Mouse (Mus musculus) forebrain, embryonic 14.5 days (tissue): ENCODE measurements at regions not wholly inside any gene's neighbourhood (a gene's known extent, or its start where the extent isn't known, plus 50 kb on each side); places are given as distances from the start of the nearest gene placed in this dataset.

Experiments
- ATAC-seq: fragments of 200-750 bp; cut with Nextera tagmentation; 2 replicates; pipeline ENCODE4 v1.8.0; 2017; ENCODE audit warnings: mild to moderate bottlenecking, moderate library complexity
- DNase-seq: peaks from one replicate; pipeline ENCODE4 v3.0.0-alpha.2; 2015; ENCODE audit warnings: low spot score
- H3K27ac ChIP-seq: fragments of 300-500 bp; sonication (generic); 2 replicates; pipeline ENCODE4 v1.5.1; 2014; ENCODE audit warnings: low read depth, mild to moderate bottlenecking, control low read depth, low read length, moderate library complexity
- H3K27me3 ChIP-seq: fragments of 300-500 bp; sonication (generic); replicated peaks from 2 replicates; pipeline ENCODE4 v1.6.1; 2014; ENCODE audit warnings: low read length, control low read depth, mixed read lengths; ENCODE audit not compliant: control insufficient read depth, insufficient read depth
- H3K36me3 ChIP-seq: fragments of 300-500 bp; sonication (generic); 2 replicates; pipeline ENCODE4 v1.6.1; 2014; ENCODE audit warnings: low read length, control low read depth; ENCODE audit not compliant: control insufficient read depth, insufficient read depth
- H3K4me1 ChIP-seq: fragments of 300-500 bp; sonication (generic); 2 replicates; pipeline ENCODE4 v1.6.1; 2014; ENCODE audit warnings: antibody characterized with exemption, low read length, control low read depth; ENCODE audit not compliant: control insufficient read depth, insufficient read depth
- H3K4me2 ChIP-seq: fragments of 300-500 bp; sonication (generic); 2 replicates; pipeline ENCODE4 v1.6.1; 2014; ENCODE audit warnings: mild to moderate bottlenecking, control low read depth, low read length
- H3K4me3 ChIP-seq: fragments of 300-500 bp; sonication (generic); 2 replicates; pipeline ENCODE4 v1.5.1; 2014; ENCODE audit warnings: low read depth, low read length, control low read depth
- H3K9ac ChIP-seq: fragments of 300-500 bp; sonication (generic); 2 replicates; pipeline ENCODE4 v1.6.1; 2014; ENCODE audit warnings: mild to moderate bottlenecking, low read length, control low read depth, moderate library complexity
- H3K9me3 ChIP-seq: fragments of 300-500 bp; sonication (generic); replicated peaks from 2 replicates; pipeline ENCODE4 v1.6.1; 2016; ENCODE audit warnings: low read length, control low read depth, mixed read lengths; ENCODE audit not compliant: control insufficient read depth
- WGBS: fragments of 180-500 bp; shearing (Covaris S2); extraction: QIAGEN DNeasy Blood & Tissue Kit; methylation state at CpG from one replicate; pipeline ENCODE4 v1.1.7; 2014; 5-methylcytosine and 5-hydroxymethylcytosine counted together

DNA sequence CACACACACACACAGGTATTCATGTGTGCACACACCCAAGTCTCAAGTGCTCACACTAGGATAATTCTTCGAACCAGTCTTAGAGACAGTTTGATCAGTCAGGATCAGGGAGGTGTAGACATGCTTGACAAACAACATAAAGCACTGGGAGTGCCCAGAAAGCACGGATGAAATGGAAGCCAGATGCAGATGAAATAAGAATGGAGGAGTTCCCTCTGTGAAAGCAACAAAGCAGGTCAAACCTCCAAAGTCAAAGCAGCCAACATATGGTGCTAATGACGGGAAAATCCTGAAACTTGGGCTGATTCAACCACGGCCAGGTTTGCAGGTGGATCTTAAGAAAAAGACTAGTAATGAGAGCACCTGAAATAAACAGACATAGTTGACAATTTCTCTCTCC is 544.0 kb upstream of the Mpdz start:
- no peak overlapping the region for H3K4me2 ChIP-seq
- no peaks in the 10 kb centered on the region for H3K4me1 ChIP-seq
- no peaks in the 10 kb centered on the region for H3K9me3 ChIP-seq
- no peak overlapping the region for H3K4me3 ChIP-seq
- no peak overlapping the region for H3K9ac ChIP-seq
- WGBS, result 56% methylated on average over 4 of the region's 4 CpGs
- DNase-seq, result no peak
- ATAC-seq, result no peak
- no peaks in the 10 kb centered on the region for H3K27me3 ChIP-seq
- H3K36me3 ChIP-seq, result no peaks in the 10 kb centered on the region
- no peak overlapping the region for H3K27ac ChIP-seq

DNA sequence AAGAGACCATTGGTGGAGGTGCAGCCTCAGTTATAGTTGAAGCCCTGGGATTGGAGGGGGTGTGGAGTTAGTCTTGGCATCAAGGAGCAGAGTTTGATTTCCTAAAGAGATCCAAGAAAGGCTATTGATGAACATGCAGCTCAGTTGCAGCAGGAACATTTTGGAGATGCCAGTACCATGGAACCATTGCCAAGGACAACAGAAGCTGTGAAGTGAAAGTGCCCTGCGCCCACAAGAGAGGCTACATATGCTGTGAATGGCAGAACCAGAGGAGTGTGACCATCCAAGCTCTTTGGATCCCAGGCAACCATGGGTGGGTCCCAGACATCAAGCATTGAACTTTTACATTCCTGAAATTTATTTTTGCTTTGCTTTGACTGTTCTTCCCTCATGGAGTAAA is 539.2 kb upstream of the Mpdz start:
- no peak for DNase-seq
- Histone ChIP-seq H3K9me3 (no peaks in the 10 kb centered on the region), H3K36me3 (no peaks in the 10 kb centered on the region), H3K4me1 (no peaks in the 10 kb centered on the region), H3K4me2 (no peak overlapping the region), H3K27me3 (no peaks in the 10 kb centered on the region), H3K27ac (no peak overlapping the region), H3K4me3 (no peak overlapping the region), H3K9ac (no peak overlapping the region)
- ATAC-seq, result no peak
- WGBS, result 100% methylated on average over 1 of the region's 1 CpGs

DNA sequence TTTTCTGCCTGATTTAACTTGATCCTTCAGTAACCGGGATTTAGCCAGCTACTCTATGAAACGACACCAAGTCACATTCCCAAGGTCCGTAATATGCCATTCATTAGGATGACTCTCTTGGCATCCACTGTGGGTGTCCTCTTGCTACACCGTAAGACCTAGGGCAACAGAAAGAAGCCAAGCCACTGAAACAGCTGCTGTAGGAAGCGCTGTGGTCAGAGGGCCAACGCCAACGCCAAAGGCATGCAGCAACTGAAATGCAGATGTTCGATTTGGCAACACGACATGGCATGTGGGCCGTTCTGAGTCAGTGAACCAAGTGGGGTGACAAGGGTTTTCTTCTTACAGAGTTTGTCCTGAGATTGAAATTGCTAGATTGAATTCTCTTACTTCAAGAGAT is 527.9 kb upstream of the Mpdz start:
- no peak for ATAC-seq
- Histone ChIP-seq H3K27ac (no peak overlapping the region), H3K4me3 (no peak overlapping the region), H3K9ac (no peak overlapping the region), H3K36me3 (no peaks in the 10 kb centered on the region), H3K9me3 (no peaks in the 10 kb centered on the region), H3K27me3 (no peaks in the 10 kb centered on the region), H3K4me1 (no peaks in the 10 kb centered on the region), H3K4me2 (no peak overlapping the region)
- 65% methylated on average over 10 of the region's 10 CpGs for WGBS
- no peak for DNase-seq

DNA sequence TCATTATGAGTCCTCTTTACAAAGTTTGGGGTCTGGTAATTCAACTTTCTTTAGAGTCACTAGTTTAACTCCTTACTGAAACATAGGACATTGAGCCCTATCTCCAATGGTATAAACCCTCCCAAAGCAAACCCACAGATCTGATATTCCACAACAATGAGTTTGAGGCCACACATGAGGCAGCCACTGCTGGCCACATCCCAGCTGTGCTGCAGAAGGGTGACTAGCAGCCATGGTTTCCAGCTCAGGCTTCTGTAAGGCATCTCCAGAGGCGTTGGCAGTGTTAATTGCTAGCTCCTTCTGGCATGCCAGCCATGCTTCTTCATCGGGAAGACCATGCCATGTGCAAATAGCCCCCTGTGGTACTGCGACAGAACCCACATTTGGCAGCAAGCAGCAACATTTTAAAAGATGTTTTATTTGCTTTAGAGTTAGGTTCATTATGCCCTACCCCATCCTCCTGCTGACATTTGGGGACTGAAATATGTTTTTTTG is 527.1 kb upstream of the Mpdz start:
- ATAC-seq, result no peak
- DNase-seq, result peak; percentile 22

DNA sequence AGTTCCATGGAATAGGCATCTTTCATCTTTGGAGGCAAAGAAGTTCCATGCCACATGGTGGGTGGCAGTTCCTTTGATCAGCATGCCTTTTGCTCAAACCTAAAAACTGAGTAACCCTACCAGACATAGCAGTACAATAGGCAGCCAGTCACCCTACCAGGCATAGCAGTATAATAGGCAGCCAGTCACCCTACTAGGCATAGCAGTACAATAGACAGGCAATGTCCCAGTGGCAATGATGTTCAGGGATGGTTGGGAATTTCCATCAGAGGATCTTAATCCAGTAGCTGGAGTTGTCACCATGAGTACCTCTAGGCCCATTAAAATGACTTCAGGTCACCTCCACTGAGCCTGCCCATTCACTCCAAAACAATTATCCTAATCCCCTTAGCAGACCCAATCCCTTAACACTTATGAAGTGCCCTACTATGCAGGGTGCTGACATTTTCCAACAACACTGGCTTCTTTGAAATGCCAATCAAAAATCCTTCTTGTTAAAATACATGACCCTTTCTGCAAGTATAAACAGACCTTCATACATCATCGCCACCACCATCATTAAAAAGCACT is 523.5 kb upstream of the Mpdz start:
- DNase-seq (no peak), ATAC-seq (no peak)
- Histone ChIP-seq H3K9me3 (no peaks in the 10 kb centered on the region), H3K4me2 (no peak overlapping the region), H3K4me3 (no peak overlapping the region), H3K27ac (no peak overlapping the region), H3K36me3 (no peaks in the 10 kb centered on the region), H3K27me3 (no peaks in the 10 kb centered on the region), H3K9ac (no peak overlapping the region), H3K4me1 (0 out of 2 replicates have a peak, but pooled peaks cover 2% of the 10 kb centered on the region)
- WGBS, result 61% methylated on average over 1 of the region's 1 CpGs

More for the DNA sequence above, 527.1 kb upstream of the Mpdz start:
- Histone ChIP-seq H3K9me3 (no peaks in the 10 kb centered on the region), H3K4me1 (no peaks in the 10 kb centered on the region), H3K36me3 (no peaks in the 10 kb centered on the region), H3K4me2 (no peak overlapping the region), H3K9ac (no peak overlapping the region), H3K27me3 (no peaks in the 10 kb centered on the region), H3K4me3 (no peak overlapping the region), H3K27ac (no peak overlapping the region)
- 58% methylated on average over 3 of the region's 3 CpGs for WGBS

DNA sequence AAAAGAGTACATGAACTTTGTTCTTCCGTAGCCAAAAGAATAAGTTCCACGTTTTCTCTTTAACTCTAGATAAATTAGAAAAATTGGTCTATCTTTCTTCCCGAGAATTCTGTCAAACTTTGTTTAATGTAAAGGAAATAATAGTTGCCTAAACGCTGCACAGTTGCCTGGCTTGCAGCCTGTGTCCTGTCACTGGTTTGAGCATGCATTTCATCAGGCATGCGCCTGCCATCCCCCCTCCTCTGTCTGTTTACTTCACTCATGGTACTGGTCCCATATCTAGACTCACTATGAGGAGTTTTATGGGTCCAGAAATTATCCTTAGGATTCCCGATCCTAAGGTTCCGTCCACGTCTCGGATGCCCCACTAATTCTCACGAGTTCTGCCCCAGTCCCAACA is 520.5 kb upstream of the Mpdz start:
- H3K9ac ChIP-seq, result no peak overlapping the region
- WGBS, result 85% methylated on average over 10 of the region's 10 CpGs
- 0 out of 2 replicates have a peak, but pooled peaks cover 5% of the 10 kb centered on the region for H3K4me1 ChIP-seq
- no peaks in the 10 kb centered on the region for H3K27me3 ChIP-seq
- no peak overlapping the region for H3K27ac ChIP-seq
- no peak overlapping the region for H3K4me2 ChIP-seq
- ATAC-seq (no peak), DNase-seq (no peak)
- no peaks in the 10 kb centered on the region for H3K36me3 ChIP-seq
- H3K4me3 ChIP-seq, result no peak overlapping the region
- H3K9me3 ChIP-seq, result no peaks in the 10 kb centered on the region

DNA sequence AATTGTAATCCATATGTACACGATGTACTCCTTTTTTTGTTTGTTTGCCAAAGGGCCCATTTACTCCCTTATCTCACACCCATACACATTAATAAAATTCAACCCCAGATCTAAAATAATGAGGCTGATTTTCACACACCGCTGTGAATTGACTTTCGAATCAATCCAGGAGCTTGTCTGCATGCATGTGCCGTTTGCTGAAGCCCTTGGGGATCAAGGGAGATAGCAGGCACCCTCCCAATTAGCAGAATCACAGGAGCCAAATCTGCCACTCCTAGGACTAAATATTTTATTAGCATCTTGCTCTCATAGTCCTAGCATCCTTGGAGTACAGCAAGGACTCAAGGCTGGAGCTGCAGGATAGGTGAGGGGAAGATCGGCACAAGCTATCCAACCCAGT is 520.0 kb upstream of the Mpdz start:
- H3K4me3 ChIP-seq, result no peak overlapping the region
- H3K36me3 ChIP-seq, result no peaks in the 10 kb centered on the region
- H3K9me3 ChIP-seq, result no peaks in the 10 kb centered on the region
- ATAC-seq (peak; percentile 40; the same call in 1 of the 2 replicates), DNase-seq (peak; percentile 63)
- no peak overlapping the region for H3K4me2 ChIP-seq
- H3K9ac ChIP-seq, result no peak overlapping the region
- WGBS, result 46% methylated on average over 5 of the region's 5 CpGs
- H3K4me1 ChIP-seq, result 0 out of 2 replicates have a peak, but pooled peaks cover 5% of the 10 kb centered on the region
- H3K27ac ChIP-seq, result no peak overlapping the region; the same call in 1 of the 2 replicates
- no peaks in the 10 kb centered on the region for H3K27me3 ChIP-seq

DNA sequence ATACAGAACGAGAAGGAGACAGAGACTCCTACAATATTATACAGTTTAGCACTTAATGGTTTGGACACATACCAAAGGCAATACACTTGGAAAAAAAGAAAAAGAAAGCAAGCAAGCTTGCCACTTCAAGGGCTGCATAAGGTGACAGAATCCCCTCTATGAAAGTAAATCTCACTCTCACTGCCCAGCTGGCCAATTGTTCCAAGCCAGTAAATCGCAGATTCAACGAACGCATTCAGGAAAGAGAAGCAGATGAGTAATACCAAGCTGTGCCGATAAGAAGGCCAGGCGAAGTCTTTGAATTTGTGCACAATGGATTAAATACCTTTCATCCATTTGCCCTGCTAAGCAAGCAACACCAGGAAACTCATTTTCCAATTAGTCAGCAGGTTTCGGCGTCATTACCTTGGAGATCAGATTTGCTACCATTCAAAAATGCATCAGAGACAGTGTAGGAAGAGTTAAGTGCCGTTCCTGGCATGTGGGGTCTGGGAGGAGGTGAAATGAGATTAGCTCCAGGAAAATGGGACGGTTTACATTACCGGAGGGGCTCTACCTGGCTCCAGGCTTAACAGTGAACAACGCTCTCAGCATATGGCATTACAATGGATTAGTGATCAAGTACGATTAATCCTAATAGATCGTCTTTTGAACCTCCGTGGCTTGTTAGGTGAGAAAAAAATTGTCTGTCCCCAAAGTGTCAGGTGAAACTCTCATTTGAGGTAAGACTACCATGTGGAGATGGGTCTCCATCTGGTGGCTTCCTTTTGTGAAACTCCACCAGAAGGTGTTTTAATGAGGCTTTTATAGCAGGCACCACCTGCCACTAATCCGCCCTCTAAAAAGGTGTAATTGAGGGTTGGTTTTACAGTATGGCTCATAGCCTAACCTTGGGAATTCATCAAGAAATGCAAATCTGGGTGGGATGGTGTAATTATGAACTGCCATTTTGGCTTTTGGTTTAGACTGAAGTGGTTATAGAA is 518.2 kb upstream of the Mpdz start:
- H3K36me3 ChIP-seq, result no peaks in the 10 kb centered on the region
- no peaks in the 10 kb centered on the region for H3K27me3 ChIP-seq
- no peak overlapping the region for H3K4me3 ChIP-seq
- no peak overlapping the region for H3K9ac ChIP-seq
- H3K27ac ChIP-seq, result peak overlapping the region; percentile 65; the same call in 1 of the 2 replicates
- 0 out of 2 replicates have a peak overlapping the region, but pooled peaks have one; percentile 8 for H3K4me2 ChIP-seq
- DNase-seq, result peak; percentile 78
- H3K4me1 ChIP-seq, result 0 out of 2 replicates have a peak, but pooled peaks cover 5% of the 10 kb centered on the region
- no peaks in the 10 kb centered on the region for H3K9me3 ChIP-seq
- WGBS, result 34% methylated on average over 16 of the region's 16 CpGs
- ATAC-seq, result peak; percentile 68
